19 mouse cellular contexts compared by ENCODE assay signal in genomic region chr10:20883618-20884017, GRCm38 (mm10).
DNase-seq lines count a peak whose midpoint lies in the region; ATAC-seq and TF ChIP-seq lines count a peak whose summit lies in the region.
"Had no signal": no experiment of that assay in that cellular context is flagged by ENCODE, and none has a peak within 500 bp of the region (broad histone marks: within the 10 kb centered on the region; RNA-seq: fewer than 3 reads in every experiment).

No protein-coding gene starts in this region.

- DNase-seq in CD4-positive helper T cell, adult 2 months (ENCODE audit: low read depth, low spot score), result peak; percentile 15
- peak; percentile 37 for DNase-seq in liver, postnatal 0 days
- peak; percentile 22 for DNase-seq in splenic B cell, adult 2 months (ENCODE audit: low read depth, low spot score)
- DNase-seq in right cerebral cortex, postnatal 36 days (ENCODE audit: low spot score in 2 of 2), result no peak
- DNase-seq in kidney, postnatal 36 days, result no peak
- DNase-seq in cerebellum, postnatal 25 days, result no peak
- DNase-seq: adrenal gland, postnatal 10 days; cerebellum, adult 9-11 months; heart, adult 18-20 months; thymus, adult 18-20 months had no signal

- TF ChIP-seq CTCF in liver, postnatal 0 days (IDR thresholded peaks at IDR 0.05; ENCODE audit: low read depth), result no peak

- no peak overlapping the region for H3K4me3 ChIP-seq in liver, postnatal 0 days (ENCODE audit: low read depth, low read length)
- H3K4me3 ChIP-seq: embryonic facial prominence, embryonic 12.5 days; layer of hippocampus, adult 2 months; limb, embryonic 15.5 days; lung, embryonic 15.5 days; midbrain, embryonic 12.5 days; stomach, embryonic 15.5 days had no signal

- no peak overlapping the region for H3K27ac ChIP-seq in liver, postnatal 0 days (ENCODE audit: low read depth)
- H3K27ac ChIP-seq: embryonic facial prominence, embryonic 12.5 days; layer of hippocampus, adult 2 months; limb, embryonic 15.5 days; lung, embryonic 15.5 days; midbrain, embryonic 12.5 days; stomach, embryonic 15.5 days had no signal

- no peak overlapping the region for H3K4me2 ChIP-seq in liver, postnatal 0 days (ENCODE audit: low read depth, low read length)
- H3K4me2 ChIP-seq: embryonic facial prominence, embryonic 12.5 days; limb, embryonic 15.5 days; lung, embryonic 15.5 days; midbrain, embryonic 12.5 days; stomach, embryonic 15.5 days had no signal

- no peak for TF ChIP-seq EP300 in liver, postnatal 0 days (IDR thresholded peaks at IDR 0.05; ENCODE audit: low read depth)

- no peaks in the 10 kb centered on the region for H3K27me3 ChIP-seq in liver, postnatal 0 days (ENCODE audit: insufficient read depth, low read length)
- H3K27me3 ChIP-seq in splenic B cell, adult 2 months (ENCODE audit: control insufficient read depth, insufficient read depth, low read length, poor library complexity, severe bottlenecking), result no peaks in the 10 kb centered on the region
- H3K27me3 ChIP-seq: embryonic facial prominence, embryonic 12.5 days; limb, embryonic 15.5 days; lung, embryonic 15.5 days; midbrain, embryonic 12.5 days; stomach, embryonic 15.5 days had no signal

- no peak overlapping the region for H3K9ac ChIP-seq in liver, postnatal 0 days (replicated peaks)
- H3K9ac ChIP-seq: embryonic facial prominence, embryonic 12.5 days; limb, embryonic 15.5 days; lung, embryonic 15.5 days; midbrain, embryonic 12.5 days; stomach, embryonic 15.5 days had no signal

- 0 out of 2 replicates have a peak, but pooled peaks have one; percentile 51 for ATAC-seq in erythroblast, adult 5-6 weeks (replicated peaks; ENCODE audit: low FRiP score, poor library complexity, severe bottlenecking)
- no peak for ATAC-seq in liver, postnatal 0 days
- ATAC-seq: hindbrain, embryonic 16.5 days; intestine, postnatal 0 days had no signal

- peaks cover 14% of the 10 kb centered on the region for H3K4me1 ChIP-seq in liver, postnatal 0 days (ENCODE audit: insufficient read depth)
- H3K4me1 ChIP-seq: embryonic facial prominence, embryonic 12.5 days; limb, embryonic 15.5 days; lung, embryonic 15.5 days; midbrain, embryonic 12.5 days; stomach, embryonic 15.5 days had no signal

- H3K9me3 ChIP-seq in liver, postnatal 0 days (ENCODE audit: low read length), result no peaks in the 10 kb centered on the region
- H3K9me3 ChIP-seq: embryonic facial prominence, embryonic 12.5 days; limb, embryonic 15.5 days; lung, embryonic 15.5 days; midbrain, embryonic 12.5 days; stomach, embryonic 15.5 days had no signal

- no peaks in the 10 kb centered on the region for H3K36me3 ChIP-seq in liver, postnatal 0 days (replicated peaks; ENCODE audit: insufficient read depth, low read length)
- no peaks in the 10 kb centered on the region for H3K36me3 ChIP-seq in splenic B cell, adult 2 months (ENCODE audit: control insufficient read depth, insufficient read depth, low read length, poor library complexity, severe bottlenecking)
- H3K36me3 ChIP-seq: embryonic facial prominence, embryonic 12.5 days; limb, embryonic 15.5 days; lung, embryonic 15.5 days; midbrain, embryonic 12.5 days; stomach, embryonic 15.5 days had no signal

- WGBS in liver, postnatal 0 days (ENCODE audit: insufficient replicate concordance), result 75% methylated on average over 5 of the region's 5 CpGs

Comparison
In these comparisons a context has a peak if more than half of its experiments do, and no peak if none do; other contexts are left out.
1. DNase-seq: peak in CD4-positive helper T cell, adult 2 months (single experiment), liver, postnatal 0 days (single experiment) and splenic B cell, adult 2 months (single experiment); none in right cerebral cortex, postnatal 36 days (0 of 2), kidney, postnatal 36 days (0 of 2) and cerebellum, postnatal 25 days (0 of 2).